Mouse (Mus musculus) G1E-ER4 (cell line): Measurements from ENCODE around the gene 2900011O08Rik. TPM values are rescaled to one million over a fixed set of nuclear protein-coding genes. Genes with fewer than 3 reads are reported as not detected.

ENCODE experiments used
- GATA1 ChIP-seq: IDR thresholded peaks from one replicate; pipeline ENCODE4 v1.8.0; 2012; ENCODE audit warnings: low read length, inconsistent platforms
- polyA plus RNA-seq: library from polyadenylated mRNA; stranded (reverse); fragments of >175 nt; gene quantifications from 2 replicates; pipeline ENCODE4 v1.2.3, GENCODE M21; 2012

2900011O08Rik gene
- polyA plus RNA-seq, 1 experiment = not detected

GRCm38 (mm10) chr16:13994502-13994901 lies 8.1 kb downstream of the 2900011O08Rik start:
- TF ChIP-seq GATA1 = no peak

GRCm38 (mm10) chr16:14003386-14004130 lies 17.2 kb downstream of the 2900011O08Rik start:
- TF ChIP-seq GATA1 = no peak

DNA sequence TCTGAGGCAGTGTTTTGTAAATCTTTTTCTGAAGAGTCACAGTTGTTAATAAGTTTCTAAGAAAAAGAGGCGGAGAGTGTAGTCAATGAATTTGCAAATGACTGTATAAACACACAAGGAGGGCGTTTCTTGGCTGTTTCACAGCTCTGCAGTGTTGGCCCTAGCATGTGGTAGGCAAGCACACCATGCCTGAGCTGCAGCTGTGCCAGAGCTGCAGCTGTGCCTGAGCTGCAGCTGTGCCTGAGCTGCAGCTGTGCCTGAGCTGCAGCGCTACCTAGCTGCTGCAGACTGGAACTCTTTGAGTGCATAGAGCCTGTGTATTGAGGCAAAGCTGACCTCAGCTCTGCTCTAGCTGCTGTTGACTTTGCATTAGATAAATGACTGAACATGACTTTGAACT lies 17.8 kb downstream of the 2900011O08Rik start:
- TF ChIP-seq GATA1 = no peak

DNA sequence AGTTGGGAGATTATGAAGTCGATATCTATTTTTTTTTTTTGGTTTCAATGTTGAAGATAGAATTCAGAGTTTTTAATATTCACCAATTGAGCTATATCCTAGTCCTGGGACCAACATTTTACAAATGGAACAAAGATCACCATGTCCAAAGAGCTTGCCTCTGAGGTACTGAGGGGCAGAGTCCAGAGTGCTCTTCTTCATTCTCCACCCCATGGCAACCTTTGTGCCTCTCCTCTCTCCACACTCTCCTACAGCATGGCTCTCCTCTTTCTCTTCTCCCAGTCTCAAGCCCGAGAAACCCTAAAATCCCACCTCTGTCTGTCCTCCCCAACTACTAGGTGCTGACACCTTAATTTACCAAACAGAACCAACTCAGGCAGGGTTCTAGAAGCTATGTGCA lies 18.3 kb downstream of the 2900011O08Rik start:
- TF ChIP-seq GATA1 = no peak

GRCm38 (mm10) chr16:14005266-14005665 lies 18.9 kb downstream of the 2900011O08Rik start:
- no peak for TF ChIP-seq GATA1

GRCm38 (mm10) chr16:14008081-14008480 lies 21.7 kb downstream of the 2900011O08Rik start:
- TF ChIP-seq GATA1 = no peak

GRCm38 (mm10) chr16:14008708-14009107 lies 22.3 kb downstream of the 2900011O08Rik start:
- no peak for TF ChIP-seq GATA1

DNA sequence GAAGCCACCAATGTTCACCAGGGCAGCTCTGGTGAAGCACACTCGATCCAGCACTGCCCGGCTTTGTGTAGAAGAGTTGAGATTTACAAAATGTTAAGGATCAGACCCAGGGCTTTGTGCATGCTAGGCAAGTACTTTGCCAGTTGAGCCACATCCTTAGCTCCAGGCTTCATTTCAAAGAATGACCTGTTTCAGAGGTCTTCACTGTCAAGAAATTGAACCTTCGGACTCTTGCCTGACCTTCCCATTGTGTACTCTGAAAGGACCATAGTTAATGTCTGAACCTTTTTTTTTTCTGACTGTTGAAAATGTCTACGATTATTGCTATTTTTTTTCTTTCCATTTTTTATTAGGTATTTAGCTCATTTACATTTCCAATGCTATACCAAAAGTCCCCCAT lies 23.6 kb downstream of the 2900011O08Rik start:
- TF ChIP-seq GATA1 = no peak

- TF ChIP-seq GATA1 = no peak
Measured at GRCm38 (mm10) chr16:14017306-14017705, 30.9 kb downstream of the 2900011O08Rik start.

GRCm38 (mm10) chr16:14021166-14021822 lies 34.9 kb downstream of the 2900011O08Rik start:
- TF ChIP-seq GATA1 = no peak

GRCm38 (mm10) chr16:14025091-14025990 lies 38.9 kb downstream of the 2900011O08Rik start:
- no peak for TF ChIP-seq GATA1

- TF ChIP-seq GATA1 = no peak
Measured at GRCm38 (mm10) chr16:14029072-14029471, 42.7 kb downstream of the 2900011O08Rik start.

DNA sequence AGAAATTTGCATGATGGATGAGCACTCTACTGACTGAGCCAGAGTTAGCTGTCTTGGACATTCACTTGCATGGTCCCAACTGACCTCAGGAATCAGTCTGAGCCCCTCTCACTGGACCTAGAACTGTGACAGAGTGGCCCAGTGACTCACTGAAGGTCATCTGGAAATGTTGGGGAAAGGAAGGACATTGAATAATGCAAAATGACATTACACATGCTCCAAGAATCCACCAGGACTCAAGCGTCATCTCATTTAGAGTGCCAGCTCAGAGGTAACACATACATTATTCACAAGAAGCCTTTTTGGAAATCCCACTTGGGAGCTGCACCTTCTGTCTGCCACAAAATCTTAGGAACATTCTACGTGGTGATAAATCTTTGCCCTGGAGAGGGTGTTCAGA lies 43.4 kb downstream of the 2900011O08Rik start:
- no peak for TF ChIP-seq GATA1

- no peak for TF ChIP-seq GATA1
Measured at GRCm38 (mm10) chr16:14030650-14031049, 44.2 kb downstream of the 2900011O08Rik start.

GRCm38 (mm10) chr16:14033076-14033475 lies 46.7 kb downstream of the 2900011O08Rik start:
- no peak for TF ChIP-seq GATA1

DNA sequence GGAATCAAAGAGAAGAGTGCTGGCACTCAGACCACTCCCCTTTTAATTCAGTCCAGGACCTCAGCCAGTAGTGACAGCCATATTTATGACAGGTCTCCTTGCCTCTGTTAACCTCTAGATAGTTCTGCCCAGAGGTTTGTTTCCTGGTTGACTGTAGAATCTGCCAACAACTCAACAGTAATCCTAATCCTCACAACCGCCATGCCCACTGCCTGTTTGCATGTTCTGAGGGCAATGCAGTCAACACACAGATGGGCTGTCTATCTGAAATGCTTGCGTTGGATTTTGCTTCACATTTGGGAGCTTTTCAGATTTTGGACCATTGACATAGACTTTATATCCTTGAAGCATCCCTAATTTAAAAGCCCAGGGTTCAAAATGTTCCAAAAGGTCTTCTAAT lies 56.0 kb downstream of the 2900011O08Rik start:
- TF ChIP-seq GATA1 = no peak

DNA sequence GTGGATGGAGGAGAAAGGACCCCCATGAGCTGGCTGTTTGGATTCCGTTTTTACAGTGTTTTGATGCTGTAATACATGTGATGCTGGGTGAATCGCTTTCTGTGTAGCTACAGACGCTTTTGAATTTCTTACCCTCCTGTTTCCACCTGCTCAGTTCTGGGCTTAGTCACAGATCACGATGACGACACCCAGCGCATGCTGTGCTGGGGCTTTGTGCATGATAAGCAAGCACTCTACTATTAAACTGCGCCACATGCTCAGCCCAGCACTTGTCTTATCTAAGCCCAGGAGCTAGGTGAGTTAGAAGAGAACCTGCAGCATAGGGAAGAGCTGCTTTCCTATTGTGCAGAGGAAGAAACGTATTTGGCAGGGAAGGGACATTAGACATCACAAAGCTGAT lies 58.3 kb downstream of the 2900011O08Rik start:
- no peak for TF ChIP-seq GATA1
